Mouse (Mus musculus) neutrophil, adult 65 days (primary cell): ENCODE data around the gene Serf2. TPM values are rescaled to one million over a fixed set of nuclear protein-coding genes. Genes with fewer than 3 reads are reported as not detected.

Experiments
- total RNA-seq: library from RNA; stranded (reverse); gene quantifications from 2 replicates; pipeline ENCODE4 v1.2.4, GENCODE M21; 2023

The Serf2 gene
- 261 and 363 TPM in 2 replicates for total RNA-seq

DNA sequence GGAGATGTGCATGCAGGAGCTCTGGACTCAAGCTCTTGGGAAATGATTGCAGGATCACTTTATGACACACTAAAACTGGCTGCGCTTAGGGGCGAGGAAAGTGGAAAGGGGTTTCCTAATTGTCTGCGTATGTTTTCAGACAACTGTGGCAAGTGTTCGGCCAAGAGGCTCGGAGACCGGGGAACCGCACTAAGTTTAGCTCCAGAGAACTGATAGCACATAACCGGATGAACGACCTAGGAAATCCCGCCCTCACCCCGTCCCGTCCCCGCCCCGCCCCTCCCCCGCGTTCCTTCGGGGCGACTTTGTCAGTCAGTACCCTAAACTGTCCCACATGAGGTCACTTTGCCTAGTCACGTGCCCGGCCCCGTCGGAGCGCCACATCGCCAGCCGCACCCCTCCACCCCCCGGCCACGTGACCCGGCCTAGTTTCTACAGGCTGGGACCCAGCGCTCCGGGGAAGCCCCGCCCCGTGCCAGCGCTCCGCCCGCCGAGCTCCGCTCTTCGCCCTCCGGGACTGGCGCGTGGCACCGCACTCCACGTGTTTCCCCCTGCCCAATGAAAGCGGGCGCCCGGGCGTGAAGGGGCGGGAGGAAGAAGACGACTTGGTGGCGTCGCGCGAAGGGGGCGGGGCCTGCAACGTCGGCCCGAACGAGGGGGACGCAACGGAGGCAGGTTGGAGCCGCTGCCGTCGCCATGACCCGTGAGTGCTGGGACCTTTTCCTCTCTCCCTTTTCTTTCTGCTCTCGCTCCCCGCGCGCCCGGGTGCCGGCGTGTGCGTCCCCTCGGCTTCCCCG lies at the start of gene Serf2:
Gene Serf2 (plus strand): TSS at position 457 of the 797 bp plus-strand sequence.

DNA sequence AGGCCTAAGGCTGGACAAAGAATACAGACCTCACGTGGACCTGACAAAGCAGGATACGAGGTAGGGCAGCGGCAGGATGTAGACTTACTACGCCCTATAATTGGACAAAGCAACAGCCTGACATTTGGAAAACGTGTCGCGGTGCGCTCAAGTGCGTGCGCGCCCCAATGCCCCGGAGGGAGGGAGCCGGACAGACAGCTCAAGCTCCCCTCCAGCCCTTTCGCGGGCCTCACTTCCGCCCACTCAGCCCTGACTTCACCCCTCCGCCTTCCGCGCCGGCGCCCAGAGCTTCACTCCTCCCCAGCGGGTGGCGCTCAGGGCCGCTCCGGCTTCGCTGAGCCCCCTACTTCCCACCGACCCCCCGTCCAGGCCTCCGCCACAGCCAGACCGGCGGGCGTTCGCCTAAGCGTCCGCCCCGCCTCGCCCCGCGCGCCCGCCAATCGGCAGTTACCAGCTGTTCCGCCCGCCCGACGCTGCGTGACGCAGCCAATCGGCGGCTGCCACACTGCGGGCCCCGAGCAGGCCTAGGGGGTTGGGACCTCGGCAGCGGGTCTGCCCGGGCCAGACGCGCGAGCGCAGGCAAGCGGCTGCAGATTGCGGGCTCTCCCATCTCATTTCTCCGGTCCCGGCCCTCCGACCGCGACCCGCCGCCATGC lies 35.5 kb upstream of the Serf2 start, which contains the start of the genes Pdia3 and Catsper2:
Gene Pdia3 (plus strand): TSS at position 389 of the 656 bp plus-strand sequence.
Gene Catsper2 (minus strand): TSS at position 406 of the 656 bp plus-strand sequence.

DNA sequence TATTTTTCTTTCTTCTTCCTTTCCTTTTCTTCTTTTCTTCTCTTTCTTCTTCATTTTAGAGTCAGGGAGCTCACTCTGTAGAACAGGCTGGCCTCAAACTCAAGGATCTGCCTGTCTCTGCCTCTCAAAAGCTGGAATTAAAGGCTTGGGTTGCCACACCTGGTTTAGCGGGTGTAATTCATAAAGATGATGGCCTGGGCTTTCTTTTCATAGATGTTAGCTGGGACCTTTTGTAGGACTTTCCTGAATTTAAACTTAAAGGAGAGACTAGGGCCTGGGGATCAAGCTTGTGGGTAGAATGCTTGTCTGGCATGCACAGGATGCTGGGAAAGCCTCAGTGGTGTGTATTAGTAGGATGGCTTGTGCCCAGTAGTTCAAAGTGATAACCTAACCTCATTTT lies 4.8 kb upstream of the Serf2 start, which contains the start of gene Ell3:
Gene Ell3 (minus strand): TSS at position 101 of the 400 bp plus-strand sequence.

DNA sequence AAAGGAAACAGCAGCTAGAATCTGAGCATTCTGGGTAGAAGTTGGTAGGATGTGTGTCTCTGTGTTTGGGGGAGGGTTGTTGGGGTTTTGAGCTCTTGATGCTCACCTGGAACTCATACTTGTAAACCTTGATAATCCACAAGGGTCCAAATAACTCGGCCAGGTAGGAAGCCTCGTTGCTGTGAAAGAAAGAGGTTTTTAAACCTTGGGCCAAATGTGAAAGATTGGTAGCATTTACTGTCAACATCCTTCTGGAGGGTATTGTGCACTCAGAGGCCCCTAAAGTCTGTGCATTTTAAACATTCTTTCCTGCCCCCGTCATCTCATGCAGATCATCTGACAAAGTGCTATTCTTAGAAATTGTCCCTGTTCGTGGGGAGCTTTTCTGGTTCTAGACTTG lies 4.0 kb downstream of the Serf2 start, which contains the start of gene Hypk:
Gene Hypk (plus strand): TSS at position 301 of the 400 bp plus-strand sequence.

DNA sequence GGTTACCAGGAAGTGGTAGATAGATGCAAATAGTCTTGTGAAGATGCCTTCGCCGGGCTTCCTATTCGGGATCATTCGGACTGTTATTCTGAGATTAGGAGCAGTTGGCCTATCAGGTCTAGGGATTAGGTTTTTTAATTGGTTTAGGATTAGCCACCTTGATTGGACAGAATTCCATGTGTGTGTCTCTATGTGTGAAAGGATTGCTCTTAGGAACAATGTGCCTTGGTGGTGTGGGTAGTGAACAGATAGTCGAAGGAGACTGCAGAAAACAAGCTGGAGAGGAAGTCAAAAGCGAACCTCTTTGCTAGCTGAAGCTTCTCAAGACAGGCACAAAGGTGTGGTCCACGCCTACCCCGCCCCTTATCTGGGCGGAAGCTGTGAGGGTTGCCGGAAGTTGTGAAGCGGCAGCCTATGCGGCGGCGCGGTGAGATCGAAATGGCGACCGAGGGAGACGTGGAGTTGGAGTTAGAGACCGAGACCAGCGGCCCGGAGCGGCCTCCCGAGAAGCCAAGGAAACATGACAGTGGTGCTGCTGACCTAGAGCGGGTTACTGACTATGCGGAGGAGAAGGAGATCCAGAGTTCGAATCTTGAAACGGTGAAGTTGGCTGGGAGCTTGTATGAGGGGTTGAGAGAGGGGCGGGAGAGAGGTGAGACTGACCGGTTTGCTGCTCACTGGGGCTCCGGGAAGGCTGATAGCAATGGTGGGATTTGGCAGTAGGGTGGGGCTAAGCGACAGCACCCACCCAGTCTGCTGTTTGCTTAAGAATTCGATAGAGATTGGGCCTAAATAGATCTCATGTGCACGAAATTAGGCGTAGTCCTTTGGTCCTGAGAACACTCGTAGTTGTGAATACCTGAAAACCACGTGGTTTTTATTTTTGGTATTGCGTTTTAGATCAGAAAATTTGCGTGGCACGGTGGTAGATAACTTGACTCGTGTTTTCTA lies 8.0 kb downstream of the Serf2 start, which contains the start of gene Serinc4:
Gene Serinc4 (minus strand): TSS at position 90 of the 951 bp plus-strand sequence.

DNA sequence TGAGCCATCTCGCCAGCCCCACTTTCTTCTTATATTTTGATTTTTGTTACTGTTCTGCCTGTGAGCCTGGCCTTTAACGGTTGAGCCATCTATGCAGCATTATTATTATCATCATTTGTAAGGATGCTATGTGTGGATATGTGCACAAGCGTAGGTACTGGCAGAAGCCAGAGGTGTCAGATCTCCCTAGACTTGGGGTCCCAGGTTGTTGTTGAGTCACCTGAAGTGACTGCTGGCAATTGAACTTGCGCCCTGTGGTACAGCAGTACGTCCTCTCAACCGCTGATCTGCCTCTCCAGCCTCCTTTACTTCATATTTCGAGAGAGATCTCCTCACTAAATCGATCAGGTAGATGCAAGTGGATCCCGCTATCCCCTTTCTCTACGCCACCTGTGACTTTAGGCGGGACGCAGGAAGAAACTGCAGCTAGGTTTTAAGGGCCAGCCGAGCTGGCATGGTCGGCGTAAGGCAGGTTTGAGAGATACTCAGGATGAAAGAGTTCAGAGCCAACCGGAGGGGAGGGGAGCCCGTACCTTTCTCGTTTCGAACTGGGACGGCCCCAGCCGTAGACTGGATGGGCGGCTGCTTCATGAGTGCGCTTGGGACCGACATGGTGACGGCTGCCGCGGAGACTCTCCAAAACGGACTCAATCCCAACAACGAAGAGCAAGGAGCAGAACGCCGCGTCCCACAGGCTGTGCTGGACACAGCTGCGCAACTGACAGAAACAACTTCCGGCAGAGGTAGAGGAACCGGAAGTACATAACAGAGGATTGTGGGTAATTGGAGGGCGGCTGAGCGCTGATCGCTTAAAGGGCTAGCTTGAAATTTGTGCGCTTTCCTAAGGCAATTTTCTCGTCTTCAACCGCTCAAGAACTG lies 24.5 kb downstream of the Serf2 start, which contains the start of gene Mfap1b:
Gene Mfap1b (minus strand): TSS at position 767 of the 879 bp plus-strand sequence.

DNA sequence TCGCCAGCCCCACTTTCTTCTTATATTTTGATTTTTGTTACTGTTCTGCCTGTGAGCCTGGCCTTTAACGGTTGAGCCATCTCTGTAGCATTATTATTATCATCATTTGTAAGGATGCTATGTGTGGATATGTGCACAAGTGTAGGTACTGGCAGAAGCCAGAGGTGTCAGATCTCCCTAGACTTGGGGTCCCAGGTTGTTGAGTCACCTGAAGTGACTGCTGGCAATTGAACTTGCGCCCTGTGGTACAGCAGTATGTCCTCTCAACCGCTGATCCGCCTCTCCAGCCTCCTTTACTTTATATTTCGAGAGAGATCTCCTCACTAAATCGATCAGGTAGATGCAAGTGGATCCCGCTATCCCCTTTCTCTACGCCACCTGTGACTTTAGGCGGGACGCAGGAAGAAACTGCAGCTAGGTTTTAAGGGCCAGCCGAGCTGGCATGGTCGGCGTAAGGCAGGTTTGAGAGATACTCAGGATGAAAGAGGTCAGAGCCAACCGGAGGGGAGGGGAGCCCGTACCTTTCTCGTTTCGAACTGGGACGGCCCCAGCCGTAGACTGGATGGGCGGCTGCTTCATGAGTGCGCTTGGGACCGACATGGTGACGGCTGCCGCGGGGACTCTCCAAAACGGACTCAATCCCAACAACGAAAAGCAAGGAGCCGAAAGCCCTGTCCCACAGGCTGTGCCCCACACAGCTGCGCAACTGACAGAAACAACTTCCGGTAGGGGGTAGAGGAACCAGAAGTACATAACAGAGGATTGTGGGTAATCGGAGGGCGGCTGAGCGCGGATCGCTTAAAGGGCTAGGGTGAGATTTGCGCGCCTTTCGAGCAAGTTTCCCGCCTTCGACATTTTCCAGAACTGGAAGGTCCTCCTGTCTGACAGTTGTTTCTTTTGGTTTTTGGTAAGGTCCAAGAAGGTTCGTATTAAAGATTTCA lies 57.2 kb downstream of the Serf2 start, which contains the start of the genes Mfap1a and Wdr76:
Gene Mfap1a (minus strand): TSS at position 724 of the 941 bp plus-strand sequence.
Gene Wdr76 (plus strand): TSS at position 782 of the 941 bp plus-strand sequence.

Other genes with a start within 250 kb of the Serf2 start
- 31.7 and 41.2 TPM in 2 replicates for gene Trp53bp1, start 177.8 kb upstream of the Serf2 start, total RNA-seq
- 0.06 and 0.11 TPM in 2 replicates for gene Map1a, start 159.6 kb upstream of the Serf2 start, total RNA-seq
- 12.3 and 12.7 TPM in 2 replicates for gene Ppip5k1, start 93.8 kb upstream of the Serf2 start, total RNA-seq
- not detected in 2 replicates for gene Ckmt1, start 91.5 kb upstream of the Serf2 start, total RNA-seq
- 0.13 and 0.23 TPM in 2 replicates for gene Strc, start 62.0 kb upstream of the Serf2 start, total RNA-seq
- 145 and 153 TPM in 2 replicates for gene Pdia3, start 35.4 kb upstream of the Serf2 start, total RNA-seq
- gene Catsper2, start 35.4 kb upstream of the Serf2 start, total RNA-seq = 0.48 and 2.4 TPM in 2 replicates
- not detected in 2 replicates for gene Ell3, start 4.9 kb upstream of the Serf2 start, total RNA-seq
- gene Hypk, start 4.1 kb downstream of the Serf2 start, total RNA-seq = 25.7 and 30.2 TPM in 2 replicates
- not detected in 2 replicates for gene Serinc4, start 7.6 kb downstream of the Serf2 start, total RNA-seq
- 38.0 and 38.4 TPM in 2 replicates for gene Mfap1b, start 24.9 kb downstream of the Serf2 start, total RNA-seq
- 38.0 and 44.8 TPM in 2 replicates for gene Mfap1a, start 57.5 kb downstream of the Serf2 start, total RNA-seq
- gene Wdr76, start 57.5 kb downstream of the Serf2 start, total RNA-seq = 12.0 and 18.0 TPM in 2 replicates